Mouse (Mus musculus) CD4-positive helper T cell, adult 2 months (primary cell): ENCODE measurements around the gene 1110004F10Rik.

ENCODE experiments used
- DNase-seq: peaks from one replicate; pipeline ENCODE4 v3.0.0-alpha.2; 2012; ENCODE audit warnings: low read depth, missing footprints, low spot score

Gene 1110004F10Rik

DNA sequence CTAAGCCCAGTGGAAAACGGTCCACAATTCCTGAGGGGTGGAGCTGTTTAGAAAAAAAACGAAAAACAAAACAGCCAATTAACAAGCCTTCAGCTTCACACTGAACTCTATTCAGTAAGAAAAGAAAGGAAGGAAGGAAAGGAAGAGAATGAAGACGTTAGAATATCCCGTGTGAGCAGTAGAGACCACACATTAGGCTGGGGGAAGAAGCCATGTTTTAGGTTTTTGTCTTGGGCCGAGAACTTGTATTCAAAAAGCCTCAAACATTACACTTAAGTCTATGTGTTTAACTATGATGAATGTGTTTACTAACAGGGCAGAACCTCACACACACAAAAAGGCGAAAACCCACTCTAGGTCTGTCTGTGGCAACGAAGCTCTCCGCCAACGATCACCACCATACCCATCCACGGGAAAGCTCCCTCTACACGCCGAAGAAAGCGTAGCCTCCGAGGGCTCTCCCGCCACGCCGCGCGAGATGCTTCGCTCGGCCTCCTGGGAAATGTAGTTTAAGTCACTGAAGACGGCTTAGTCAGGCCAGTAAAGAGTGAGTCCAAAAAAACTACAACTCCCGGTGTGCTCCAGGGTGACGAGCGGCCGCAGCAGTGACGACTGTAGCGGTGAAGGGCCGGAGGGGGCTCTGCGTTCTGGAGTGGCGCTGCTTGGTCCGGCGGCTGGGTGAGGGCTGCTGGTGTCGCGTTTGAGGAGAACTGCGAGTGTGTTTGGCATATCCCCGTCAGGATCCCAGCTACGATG is 53.7 kb downstream of the 1110004F10Rik start:
- DNase-seq: peak; percentile 96

DNA sequence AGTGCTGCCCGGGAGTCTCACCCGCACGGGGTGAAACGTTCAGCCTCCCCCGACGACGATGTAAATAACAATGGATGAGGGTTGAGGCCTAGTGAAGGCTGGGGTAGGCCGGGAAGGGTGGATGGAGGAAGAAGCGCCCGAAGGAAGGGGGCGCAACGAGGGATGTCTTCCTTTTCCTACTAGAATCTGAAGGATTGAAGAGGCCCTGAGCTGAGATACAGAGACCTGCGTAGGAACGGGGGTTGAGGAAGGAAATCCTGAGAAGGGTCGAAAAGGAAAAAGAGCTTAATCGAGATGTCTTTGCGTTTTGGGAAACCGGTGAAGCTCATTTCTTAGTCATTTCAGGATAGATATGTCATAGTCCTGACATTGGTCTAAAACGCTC is 54.3 kb downstream of the 1110004F10Rik start:
- no peak for DNase-seq

DNA sequence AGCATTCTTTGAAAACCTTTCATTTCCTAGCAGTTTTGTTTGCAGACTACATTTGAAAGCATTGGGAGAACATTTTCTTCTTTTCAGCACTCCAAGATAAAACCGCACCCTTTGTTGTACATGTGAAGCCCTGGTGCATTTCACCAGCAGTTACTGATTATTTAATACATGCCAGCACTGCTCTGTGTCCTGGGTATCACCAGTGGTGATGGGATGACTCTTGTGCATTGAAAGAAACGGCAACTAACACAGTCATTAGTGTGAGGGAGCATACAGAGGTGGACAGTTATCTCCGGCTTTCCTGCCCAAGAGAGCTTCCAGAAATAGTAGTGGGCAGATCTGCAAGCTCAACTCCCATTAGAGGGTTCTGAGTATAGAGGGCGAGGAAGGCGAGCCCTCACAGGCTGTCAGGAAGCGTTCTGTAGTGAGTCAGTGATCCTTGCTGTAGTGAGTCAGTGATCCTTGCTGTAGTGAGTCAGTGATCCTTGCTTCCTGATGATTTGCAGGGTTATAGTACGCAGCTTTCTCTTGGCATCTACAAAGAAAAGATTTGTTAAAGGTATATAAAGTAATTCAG is 60.8 kb downstream of the 1110004F10Rik start:
- DNase-seq: no peak

DNA sequence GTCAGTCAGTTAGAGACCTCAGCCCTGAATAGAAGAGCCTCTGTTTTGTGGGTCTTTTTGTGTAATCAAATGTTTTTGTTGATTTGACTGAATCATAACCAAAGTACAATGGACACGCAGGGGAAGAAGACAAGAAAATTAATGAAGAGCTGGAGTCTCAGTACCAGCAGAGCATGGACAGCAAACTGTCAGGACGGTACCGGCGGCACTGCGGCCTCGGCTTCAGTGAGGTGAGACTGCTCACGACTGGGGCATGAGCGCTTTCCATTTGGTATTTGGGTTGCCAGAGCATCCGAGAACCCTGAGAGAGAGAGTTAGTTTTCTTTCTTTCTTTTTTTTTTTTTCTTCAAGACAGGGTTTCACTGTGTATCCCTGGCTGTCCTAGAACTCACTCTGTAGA is 63.9 kb downstream of the 1110004F10Rik start:
- DNase-seq: no peak

DNA sequence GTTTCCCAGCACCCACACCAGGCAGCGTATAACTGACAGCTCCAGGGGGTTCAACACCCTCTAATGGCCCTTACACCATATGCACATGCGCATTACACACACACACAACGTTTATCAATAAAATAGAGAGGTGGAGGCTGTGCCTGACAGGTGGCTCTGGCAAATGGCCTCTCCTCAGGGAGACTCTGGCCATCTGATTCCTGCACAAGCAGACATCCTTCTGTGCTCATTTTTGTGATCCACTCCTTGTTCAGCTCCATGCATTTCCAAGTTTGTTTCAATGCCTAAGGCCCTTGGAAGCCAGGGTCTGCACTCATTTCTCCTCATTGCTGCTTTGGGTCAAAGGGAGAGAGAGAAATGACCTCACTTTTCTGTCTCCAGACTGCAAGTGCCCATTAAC is 71.5 kb downstream of the 1110004F10Rik start:
- no peak for DNase-seq

DNA sequence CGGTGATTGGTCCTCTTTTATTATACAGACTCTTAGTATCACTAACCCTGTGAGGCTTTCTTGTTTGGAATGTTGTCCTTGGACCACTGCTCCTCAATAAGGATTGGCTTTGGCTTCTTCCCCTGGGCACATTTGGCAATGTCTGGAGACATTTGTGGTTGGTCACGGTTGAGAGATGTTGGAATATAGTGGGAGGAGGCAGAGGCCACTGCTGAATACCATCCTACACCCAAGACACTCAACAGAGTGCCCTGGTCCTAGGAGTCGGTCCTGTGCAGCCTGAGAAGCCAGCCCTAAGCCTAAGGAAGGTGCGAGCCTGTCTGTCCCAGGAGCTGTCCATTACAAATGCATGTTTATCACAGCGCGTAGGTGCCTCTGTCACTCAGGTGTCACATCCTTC is 72.3 kb downstream of the 1110004F10Rik start:
- no peak for DNase-seq

DNA sequence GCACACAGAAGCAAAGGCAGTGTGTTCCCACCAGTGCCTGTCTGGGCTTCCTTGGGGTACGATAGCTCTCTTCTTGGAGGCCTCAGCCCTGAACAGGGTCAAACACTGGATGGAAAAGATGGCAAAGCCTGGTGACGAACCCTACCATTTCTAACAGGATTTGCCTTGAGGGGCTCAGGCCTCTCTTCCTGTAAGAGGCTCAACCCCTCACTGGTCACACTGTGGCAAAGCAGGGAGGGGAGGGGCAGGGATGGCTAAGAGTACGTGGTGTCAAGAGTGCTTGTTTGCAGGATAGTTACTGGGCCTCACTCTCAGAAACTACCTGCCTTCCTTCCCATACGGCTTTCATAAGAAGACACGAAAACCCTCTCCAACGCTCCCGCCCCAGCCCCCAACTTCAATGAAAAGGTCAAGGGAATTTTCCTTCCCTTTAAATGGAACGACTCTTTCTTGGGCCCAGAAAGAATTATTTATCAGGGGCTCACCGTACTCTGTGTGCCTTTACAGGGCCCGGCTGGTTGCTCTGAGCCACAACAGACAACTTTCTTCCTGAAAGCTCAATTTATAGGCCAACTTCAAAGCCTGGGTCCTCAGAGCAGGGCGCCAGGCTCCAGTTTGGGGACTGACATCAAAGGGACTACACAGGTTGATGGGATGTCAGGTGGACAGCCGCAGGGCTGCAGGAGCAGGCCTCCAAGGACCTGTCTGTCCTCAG is 76.2 kb downstream of the 1110004F10Rik start:
- no peak for DNase-seq

DNA sequence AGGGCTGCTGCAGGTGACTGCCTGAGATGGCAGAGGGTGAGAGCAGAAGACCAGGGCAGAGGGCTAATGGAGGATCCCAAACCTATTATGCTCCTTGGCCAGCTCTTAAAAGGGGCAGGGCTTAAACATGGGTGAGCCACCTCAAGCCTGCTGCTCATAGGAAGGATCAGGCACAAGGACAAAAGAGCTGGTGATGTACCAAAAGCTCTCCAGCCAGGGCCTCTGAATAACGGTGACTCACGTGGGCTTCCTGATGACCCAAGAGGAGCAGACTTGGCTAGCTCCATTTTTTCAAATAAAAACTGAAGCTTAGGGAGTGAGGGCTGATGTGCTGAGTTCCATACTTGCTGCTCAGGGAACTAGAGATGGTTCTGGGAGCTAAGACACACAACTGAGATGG is 76.8 kb downstream of the 1110004F10Rik start:
- DNase-seq: no peak

DNA sequence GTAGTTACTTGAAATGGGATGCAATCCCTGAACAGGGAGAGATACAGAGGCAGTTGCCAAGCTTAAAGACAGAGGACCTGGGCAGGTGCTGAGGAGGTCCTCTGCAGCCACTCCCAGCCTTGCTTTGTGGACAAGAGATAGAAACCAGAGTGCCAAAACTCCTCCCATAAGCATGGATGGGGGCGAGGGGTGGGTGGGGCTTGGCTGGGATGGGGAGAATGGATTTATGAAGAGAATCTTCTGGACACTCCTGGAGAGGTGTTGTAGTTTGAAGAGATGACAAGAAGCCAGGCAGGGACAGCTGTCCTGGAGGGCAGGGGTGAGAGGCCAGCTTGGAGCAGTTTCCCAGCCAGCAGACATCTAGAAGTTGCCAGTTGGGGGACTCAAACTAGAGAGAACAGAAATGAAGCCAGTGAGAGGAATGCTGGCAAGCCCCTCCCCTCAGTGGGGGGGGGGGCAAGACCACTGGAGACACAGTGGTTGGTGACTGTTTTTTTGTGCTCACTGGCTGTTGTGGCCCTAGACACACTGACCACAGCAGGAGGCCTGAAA is 80.2 kb downstream of the 1110004F10Rik start:
- DNase-seq: no peak

DNA sequence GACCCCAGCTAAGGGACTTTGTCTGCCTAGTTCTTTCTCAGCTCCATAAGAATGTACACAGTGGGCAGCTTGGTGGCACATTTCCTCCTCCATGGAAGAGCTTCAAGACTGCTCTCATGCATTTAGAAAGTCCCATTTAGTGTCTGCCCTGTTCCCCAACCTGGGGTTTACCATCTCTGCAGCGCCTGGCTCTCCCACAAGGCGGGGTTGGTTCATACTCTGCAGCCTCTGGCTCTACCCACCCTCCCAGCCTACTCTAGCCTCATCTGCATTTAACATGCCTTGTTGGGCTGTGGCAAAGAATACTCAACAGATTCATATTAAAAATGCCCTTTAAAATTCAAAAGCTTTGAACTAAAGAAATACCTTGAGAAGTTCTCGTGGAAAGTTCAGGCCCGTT is 81.5 kb downstream of the 1110004F10Rik start:
- no peak for DNase-seq

DNA sequence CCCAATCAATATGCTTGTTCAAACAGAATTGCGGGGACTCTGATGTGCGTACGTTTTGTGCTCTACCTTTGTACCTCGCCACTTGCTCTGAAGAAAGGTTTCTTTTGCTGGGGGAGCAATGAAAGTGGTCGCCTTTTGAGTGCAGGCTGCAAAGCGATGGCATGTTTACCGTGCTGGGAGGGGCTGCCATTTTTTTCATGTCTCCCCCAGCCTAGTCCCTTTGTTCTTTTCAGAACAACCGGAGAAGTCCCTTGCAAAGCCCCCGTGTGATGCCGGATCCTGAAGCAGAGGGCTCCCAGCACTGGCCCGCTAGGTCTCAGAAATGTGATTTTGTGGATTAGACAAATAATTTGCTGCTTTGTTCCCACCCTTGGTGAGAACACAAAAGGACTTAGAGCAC is 82.0 kb downstream of the 1110004F10Rik start:
- no peak for DNase-seq

DNA sequence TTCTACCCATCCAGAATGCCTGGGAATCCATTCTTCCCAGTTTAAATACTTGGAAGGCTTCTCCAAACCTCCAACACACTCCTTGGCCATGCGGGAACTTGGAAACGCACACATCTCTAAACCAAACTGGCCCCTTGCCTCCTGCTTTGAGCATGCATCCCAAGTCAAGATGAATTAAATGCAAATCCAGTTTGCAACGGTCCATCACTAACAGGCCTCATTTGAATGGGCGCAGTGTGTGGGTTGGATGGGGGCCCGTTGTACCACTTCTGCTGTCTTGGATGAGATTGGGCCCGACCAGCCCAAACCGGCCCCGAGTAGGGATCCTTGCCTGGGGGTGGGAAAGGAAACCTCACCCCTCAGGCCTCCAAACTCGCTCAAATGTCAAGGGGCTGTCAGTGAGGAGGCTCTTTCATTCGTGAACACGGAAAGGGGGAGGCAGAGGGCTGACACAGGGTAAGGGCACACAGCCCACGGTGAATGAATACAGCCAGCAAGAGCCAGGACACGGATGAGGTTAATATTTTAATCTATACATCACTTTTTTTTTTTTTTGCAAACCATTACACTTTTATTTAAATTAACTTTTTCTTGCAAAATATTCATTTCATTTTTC is 83.9 kb downstream of the 1110004F10Rik start:
- DNase-seq: no peak

DNA sequence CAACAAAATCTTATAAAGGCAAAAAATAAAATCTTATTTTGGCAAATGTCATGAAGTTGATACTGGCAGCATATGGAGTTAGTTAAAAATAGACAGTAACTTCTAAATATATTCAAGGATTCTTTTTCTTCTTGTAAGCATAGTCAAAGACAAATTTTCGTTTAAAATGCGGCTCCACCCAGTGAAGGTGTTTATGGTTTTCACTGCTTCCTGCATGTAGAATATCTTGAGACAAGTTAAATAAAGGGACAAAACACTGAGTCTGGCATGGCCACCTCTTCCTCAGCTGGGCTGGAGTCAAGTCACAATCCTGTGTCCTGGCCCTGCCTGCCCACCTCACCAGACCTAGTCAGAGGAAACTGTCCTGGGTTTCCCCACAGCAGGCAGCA is 84.4 kb downstream of the 1110004F10Rik start:
- DNase-seq: no peak

DNA sequence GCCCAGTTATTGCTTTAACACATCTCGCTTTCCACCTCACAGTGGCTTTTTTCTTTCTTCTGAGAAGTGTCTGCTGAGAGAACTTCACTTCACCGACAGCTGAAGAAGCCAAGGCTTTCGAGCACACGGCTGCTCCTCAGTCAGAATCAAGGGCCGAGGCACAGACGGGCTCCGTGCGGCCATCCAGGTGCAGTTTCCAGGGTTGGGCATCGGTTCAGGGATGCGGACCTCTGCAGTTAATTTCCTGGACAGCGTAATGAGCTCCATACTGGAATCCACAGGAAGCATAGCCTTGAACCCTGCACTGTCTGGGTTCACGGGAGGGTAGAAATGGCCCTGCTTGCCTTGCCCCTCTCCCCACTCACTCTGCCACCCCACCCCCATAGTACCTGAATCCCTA is 84.9 kb downstream of the 1110004F10Rik start:
- DNase-seq: no peak

DNA sequence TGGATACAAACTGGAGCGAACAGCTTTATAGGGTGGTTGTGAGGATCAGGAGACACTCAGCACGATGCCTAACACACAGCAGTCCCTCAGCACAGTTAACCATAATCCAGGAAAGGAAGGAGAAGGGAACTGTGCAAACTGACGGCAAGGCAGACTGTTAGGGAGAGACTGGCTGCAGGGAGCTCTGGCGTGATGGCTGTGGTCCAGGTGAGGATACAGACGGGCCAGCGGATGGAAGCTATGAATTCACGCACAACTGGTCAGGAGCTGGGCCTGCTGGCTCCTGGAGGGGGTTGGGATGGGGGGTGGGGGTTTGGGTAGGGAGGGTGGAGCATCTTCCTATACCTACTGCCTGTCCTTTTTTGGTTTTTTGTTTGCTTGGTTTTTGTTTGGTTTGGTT is 86.5 kb downstream of the 1110004F10Rik start:
- no peak for DNase-seq

DNA sequence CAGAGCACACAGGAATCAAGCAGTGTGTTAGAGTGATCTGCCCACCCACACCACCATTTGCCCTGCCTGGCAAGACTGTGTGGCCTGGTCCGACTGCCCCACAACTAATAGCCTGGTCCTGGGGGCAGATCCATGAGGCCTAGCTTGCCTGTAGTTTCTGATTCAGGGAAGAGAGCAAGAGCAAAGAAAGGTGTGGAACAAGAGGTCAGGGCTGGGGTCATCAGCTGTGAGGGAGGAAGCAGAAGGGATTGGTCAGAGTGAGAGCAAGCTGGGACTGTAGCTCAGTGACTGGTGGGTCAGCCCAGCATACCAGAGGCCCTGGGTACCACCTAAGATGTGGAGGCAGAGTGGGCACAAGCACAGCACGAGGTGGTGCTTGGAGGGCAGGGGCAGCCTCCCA is 87.9 kb downstream of the 1110004F10Rik start:
- no peak for DNase-seq

DNA sequence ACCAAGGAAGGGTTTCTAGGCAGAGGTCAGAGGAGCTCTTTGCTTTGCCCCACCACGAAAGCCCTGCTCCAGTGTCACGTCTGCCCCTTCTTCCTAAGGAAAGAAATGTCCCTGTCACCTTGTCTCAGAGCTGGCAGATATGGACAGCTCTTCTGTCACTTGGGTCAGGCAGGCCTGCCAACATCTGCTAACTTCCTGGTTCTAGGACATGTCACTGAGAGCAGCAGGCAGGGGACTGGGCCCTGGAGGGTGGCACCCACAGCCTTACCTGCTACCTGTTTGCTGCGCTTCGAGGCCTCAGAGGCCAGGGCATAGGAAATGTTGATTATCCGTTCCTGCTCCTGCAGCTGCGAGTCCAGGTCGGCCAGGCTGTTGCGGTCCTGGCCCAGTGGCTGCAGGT is 89.1 kb downstream of the 1110004F10Rik start:
- DNase-seq: no peak

DNA sequence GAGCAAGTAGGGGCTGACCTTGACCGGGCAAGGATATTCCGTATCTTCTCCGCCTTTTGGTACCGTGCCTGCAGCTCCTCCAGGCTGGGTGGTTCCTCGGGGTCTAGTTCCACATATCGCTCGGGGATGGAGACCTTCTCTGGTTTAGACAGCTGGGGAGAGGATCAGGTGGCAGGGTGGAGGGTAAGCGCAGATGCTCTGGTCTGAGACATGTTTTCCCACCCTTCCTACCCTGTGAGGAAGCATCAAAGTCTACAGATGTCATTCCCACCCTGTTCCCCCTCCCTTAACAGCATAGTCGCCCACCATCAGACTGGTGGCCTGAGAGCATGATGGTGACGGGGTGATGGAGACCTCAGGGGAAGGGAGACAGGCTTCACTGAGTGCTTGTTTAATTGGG is 90.2 kb downstream of the 1110004F10Rik start:
- no peak for DNase-seq

DNA sequence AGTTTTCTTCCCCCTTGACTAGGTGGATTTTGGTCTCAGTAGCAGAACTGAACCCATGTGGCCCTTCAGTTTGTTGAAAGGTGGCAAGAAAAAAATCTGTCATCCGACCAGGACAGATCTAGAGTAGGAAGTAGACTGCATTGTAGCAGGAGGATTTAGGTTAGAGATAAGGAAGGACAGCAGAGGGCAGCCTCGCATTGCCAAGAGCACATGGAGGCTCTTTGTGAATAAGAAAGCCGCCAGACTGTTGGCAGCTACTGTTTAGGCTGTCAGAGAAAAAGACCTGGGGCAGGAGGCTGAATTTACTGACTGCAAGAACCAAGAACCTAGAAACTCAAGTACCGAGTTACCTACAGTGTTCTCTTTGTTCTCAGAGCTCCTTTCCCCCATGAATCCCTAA is 92.2 kb downstream of the 1110004F10Rik start:
- no peak for DNase-seq

DNA sequence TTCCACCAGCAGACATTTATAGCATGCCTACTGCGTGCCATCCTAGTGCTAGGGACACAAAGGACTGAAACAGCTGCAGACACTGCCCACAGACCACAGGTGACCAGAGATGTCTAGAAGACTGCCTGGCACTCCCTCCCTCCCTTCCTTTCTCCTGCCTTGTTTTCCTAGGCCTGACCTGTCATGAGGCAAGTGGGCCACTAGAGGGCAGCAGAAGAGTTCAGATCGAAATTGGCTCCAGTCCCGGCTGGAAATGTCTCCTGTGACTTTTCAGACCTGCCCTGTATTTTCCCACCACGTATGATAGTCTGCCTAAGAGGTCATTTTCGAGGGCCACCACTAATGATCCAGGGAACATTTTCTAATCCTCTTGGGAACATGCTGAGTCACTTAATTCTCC is 92.9 kb downstream of the 1110004F10Rik start:
- peak; percentile 51 for DNase-seq

DNA sequence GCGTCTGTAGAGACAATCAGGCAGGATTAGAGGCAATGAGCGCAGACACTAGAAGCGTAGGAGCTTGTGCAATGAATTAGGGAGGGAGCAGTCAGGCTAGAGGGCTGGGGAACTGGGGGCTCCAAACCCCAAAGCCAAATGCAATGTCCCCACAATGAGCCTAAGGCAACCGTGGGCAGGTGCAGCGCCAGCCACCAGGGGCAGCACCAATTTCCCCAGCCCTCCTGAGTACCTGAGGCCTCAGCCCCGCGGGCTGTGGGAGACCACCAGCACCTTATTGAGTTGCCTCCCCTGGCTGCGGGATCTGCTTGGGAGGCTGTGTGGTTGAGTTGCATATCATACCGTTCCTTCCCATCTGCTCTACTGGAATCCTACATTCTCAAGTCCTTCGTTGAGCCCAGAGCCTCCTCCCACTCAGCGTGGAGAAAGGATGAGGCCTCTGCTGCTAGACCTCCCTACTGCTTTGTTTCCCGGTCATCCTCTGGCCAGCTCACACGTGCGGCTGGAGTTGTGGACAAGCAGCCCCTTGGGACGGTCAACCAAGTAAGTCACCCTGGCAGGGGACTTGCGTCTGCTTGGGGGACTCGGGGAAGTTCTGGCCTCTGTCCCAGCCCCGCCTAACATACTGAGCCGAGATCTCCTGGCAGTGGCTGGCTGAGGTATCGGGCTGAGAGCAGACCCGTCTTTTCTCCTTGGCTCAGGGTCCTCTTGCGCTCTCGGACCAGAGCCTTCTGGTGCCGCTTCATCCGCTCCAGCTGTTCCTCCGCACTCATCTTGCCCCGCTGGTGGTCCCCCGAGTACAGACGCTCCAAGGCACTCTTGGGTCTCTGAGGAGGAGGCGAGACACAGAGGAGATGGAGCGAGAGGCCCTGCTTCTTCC is 95.5 kb downstream of the 1110004F10Rik start:
- DNase-seq: no peak
